Mouse (Mus musculus): ENCODE results near the gene Gm10065. TPM values are rescaled to one million over a fixed set of nuclear protein-coding genes. Genes with fewer than 3 reads are reported as not detected.
"Not testable (repeated sequence)": the region's sequence is repeated elsewhere in the genome, so short reads cannot be mapped to it uniquely, and the experiment has no call there.

The Gm10065 gene
- total RNA-seq (2021), result not detected

DNA sequence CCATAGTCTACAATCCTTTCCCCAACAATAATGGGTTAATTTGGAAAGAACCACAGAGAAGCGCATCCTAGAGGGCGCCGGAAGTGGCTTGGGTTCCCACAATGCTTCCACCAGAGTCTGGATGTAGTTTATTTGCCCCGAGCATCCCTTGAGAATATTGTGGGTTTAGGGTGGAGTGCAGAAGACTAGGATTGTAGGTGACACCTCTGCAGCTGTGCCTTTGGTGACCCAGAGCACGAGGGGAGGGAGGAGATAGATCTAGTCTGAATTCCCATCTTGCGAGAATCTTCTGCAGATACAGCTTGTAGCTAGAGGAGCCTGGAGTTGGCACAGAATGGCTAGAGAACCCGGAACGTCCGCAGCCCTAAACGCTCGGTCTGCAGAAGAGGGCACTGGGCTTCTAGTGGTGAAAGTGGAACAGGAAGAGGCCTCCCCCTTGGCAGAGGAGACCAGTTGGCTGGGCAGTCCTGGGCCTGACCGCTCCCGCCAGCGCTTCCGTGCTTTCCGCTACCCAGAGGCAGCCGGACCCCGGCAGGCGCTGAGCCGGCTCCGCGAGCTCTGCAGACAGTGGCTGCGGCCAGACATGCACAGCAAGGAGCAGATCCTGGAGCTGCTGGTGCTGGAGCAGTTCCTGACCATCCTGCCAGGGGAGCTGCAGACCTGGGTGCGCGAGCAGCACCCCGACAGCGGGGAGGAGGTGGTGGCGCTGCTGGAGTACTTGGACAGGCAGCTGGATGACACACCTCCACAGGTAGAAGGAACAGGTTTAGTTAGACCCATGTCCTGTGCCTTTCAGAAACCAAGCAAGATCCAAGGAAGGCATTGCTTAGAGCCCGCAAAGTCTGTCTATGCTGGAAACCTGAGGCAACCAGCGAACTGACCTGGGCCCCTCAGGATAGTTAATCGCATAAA lies at the start of gene Gm10065, which contains the start of gene Zkscan4:
Gene Gm10065 (minus strand): TSS at position 683 of the 912 bp plus-strand sequence.
Gene Zkscan4 (plus strand): TSS at position 149 of the 912 bp plus-strand sequence.
- peak; percentile 73 to 84 for DNase-seq
- intact Hi-C loops (cut with DNase I), result loop anchor here (2.0 to 5.0 kb wide), 2 partner anchors 24 to 53 kb away; partner anchors contain the start of gene Zkscan8

- peak; percentile 83 to 86 for DNase-seq
- intact Hi-C loops (cut with DNase I), result loop anchor here (2.0 to 5.0 kb wide), 4 partner anchors 25 to 99 kb away; partner anchors contain the start of genes Nkapl and Zkscan8
These were observed 27.0 kb upstream of the Gm10065 start for GRCm38 (mm10) chr13:21506221-21506649.

GRCm38 (mm10) chr13:21502296-21502695 lies 23.1 kb upstream of the Gm10065 start:
- DNase-seq, result no peak
- intact Hi-C loops (cut with DNase I), result no loop called here

DNA sequence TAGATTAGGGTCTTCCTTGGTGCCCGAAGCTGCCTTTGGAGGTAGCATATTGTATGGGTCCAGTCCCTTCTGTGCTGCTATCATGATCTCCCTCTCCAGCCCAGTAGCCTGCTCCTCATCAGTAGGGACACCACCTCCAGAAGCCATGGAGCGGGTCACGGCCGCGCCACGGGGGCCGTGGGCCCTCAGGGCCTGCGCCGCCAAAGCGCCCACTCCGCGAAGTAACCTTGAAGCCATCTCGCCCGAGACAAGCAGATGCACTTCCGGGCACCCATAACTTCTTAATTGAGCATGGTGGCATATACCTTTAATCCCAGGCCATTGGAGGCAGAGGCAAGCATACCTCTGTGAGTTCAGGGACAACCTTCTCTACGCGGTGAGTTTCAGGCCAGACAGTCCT lies 21.9 kb upstream of the Gm10065 start, which contains the start of gene Gm11273:
Gene Gm11273 (minus strand): TSS at position 237 of the 400 bp plus-strand sequence.
- DNase-seq; intact Hi-C loops (cut with DNase I): not testable (repeated sequence)

- DNase-seq, result no peak
- intact Hi-C loops (cut with DNase I), result no loop called here
These were observed 15.8 kb upstream of the Gm10065 start, which contains the start of gene AK157302 for GRCm38 (mm10) chr13:21495080-21495479. Gene AK157302, plus strand, starts transcription at chr13:21495223.

DNA sequence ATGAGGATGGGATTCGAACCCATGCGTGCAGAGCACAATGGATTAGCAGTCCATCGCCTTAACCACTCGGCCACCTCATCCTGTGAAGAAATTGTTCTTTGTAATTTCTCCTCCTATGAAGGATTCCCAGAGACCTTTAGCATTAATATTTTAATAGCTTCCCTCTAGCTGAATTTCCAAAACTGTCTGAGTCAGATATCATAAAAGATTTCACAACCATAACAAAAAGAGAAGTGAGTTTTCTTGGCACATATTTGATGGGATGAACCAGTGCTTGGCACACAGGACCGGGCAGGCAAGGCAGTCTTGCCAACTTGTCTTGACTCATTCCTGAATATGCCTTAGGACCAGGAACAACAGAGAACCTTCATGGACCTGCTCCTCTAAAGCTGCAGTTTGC lies 13.6 kb upstream of the Gm10065 start:
- no peak for DNase-seq
- intact Hi-C loops (cut with DNase I), result no loop called here

- DNase-seq, result no peak
- intact Hi-C loops (cut with DNase I), result no loop called here
These were observed 7.6 kb upstream of the Gm10065 start for GRCm38 (mm10) chr13:21486881-21487280.

DNA sequence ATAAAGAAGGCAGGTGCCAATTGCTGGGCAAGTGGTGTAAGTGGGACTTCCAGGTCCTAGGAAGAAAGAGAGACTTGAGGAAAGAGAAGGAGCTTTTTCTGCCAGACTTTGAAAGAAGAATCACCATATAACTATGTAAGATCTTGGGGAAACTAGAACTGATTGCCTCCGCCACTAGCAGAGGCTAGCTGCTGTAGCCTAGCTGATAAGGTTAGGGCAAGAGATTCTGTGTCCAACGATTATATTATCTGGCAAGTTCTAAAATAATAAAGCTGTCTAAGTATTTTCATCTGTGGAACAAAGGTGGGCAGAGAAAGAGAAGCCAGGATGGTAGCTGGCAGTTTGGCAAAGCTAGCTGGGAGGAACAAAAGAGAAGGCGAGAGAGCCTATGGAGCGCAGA lies 6.8 kb downstream of the Gm10065 start:
- DNase-seq, result no peak
- intact Hi-C loops (cut with DNase I), result no loop called here

DNA sequence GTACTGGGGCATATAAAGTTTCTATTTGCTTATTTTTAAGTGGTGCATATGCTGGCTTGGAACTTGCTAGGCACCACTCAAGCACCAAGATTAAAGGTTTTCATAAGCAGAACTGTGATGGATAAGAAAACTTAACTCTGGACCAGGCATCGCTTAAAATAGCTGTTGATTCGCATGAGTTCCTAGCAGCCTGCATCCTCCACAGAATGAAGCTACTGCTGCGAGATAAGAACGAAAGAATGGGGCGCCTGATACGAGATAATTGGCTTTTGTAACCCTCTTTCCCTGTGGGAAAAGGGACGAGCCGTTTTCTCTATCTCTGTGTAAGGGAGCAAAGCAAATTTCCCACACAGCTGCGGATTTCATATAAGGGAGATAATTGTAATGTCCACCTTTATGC lies 10.1 kb downstream of the Gm10065 start:
- intact Hi-C loops (cut with DNase I), result loop anchor here (5.0 kb wide), 1 partner anchor 38 kb away; no protein-coding TSS in a partner anchor
- no peak for DNase-seq

DNA sequence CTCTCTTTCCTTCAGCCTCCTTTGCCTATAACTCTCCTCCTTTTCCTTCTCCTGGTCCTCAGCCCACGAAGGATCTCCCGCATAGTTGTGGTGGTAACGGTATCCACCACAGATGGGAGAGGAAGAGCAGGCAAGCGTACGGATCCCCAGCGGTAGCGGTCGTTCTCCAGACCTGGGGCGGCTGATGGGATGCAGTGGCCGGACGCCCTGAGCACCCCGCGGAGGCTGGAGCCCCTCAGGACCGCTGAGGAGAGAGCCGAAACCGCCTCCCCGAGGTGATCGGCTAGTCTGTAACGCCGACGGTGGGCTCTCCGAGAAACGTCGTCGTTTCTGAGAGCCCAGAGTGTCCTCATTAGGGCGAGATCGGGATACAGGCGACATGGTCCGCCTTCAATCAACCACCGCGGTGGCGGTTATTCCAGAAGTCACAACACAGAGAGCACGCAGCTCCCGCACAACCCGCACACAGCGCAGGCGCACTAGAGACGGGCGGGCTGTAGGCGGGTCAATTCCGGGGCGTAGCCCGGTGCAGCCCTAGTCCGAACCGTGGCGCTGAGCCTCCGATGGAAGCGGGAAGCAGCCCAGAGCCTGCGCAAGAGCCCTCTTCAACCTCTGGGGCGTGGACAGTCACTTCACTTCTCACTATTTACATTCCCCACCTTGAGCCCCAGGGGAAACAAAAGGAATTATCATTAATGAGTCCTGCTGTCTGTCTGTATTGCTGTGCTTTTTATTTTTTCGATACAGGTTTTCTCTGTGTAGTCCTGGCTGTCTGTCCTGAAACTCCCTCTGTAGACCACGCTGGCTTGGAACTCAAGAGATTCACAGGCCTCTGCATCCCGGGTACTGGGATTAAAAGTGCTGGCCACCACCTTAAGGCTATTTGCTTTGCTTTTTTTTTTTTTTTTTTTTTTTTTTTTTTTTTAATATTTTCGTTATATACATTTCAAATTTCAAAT lies 10.9 kb downstream of the Gm10065 start, which contains the start of gene Nkapl:
Gene Nkapl (minus strand): TSS at position 449 of the 959 bp plus-strand sequence.
- DNase-seq, result peak; percentile 84 to 86
- intact Hi-C loops (cut with DNase I), result loop anchor here (5.0 kb wide), 1 partner anchor 39 kb away; no protein-coding TSS in a partner anchor

DNA sequence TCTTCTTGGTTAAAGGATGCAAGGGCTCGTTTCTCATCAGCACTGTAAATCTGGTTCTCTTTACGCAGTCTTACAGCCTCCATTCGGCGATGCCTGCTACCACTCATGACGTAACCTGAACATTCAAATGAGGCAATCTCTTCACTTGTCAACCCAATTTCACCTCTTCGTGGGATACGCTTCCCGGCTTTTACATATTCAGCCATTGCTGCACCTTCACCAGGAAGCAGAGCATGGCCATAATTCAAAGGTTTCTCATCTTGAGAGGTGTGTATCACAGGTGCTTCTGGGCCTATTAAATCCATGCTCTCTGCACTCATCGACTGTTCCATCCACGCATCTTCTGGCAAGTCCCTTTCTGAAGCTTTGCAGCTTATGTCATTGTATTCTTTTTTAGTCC lies 11.9 kb downstream of the Gm10065 start:
- DNase-seq, result no peak
- intact Hi-C loops (cut with DNase I), result loop anchor here (5.0 kb wide), 1 partner anchor 40 kb away; no protein-coding TSS in a partner anchor

- intact Hi-C loops (cut with DNase I); DNase-seq: not testable (repeated sequence)
These were observed 16.7 kb downstream of the Gm10065 start for GRCm38 (mm10) chr13:21462516-21462915.

GRCm38 (mm10) chr13:21456347-21456746 lies 22.9 kb downstream of the Gm10065 start:
- no peak for DNase-seq
- intact Hi-C loops (cut with DNase I), result no loop called here

DNA sequence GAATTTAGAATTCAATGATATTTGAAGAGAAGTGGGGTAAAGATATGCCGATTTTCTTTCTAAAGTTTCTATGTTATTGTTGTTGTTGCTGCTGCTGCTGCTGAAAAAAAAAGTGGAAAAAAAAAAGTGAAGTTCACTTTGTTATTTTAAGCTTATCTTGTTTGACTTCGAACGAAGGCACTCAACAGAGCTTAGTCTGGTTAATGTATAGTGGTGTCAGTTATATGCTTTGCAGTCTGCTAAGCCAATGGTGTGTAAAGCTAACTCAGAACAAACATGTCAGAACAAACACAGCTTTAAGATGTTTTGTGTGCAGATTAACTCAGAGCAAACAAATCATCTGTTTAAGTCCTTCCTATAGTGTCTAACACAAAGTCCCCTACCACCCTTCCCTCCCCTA lies 25.1 kb downstream of the Gm10065 start:
- intact Hi-C loops (cut with DNase I), result loop anchor here (2.0 to 5.0 kb wide), 2 partner anchors 25 to 92 kb away; partner anchors contain the start of genes Gm10065, Zkscan4 and Zscan12
- DNase-seq, result no peak

- intact Hi-C loops (cut with DNase I), result loop anchor here (2.0 to 5.0 kb wide), 2 partner anchors 51 to 91 kb away; partner anchors contain the start of genes Zkscan3 and Zscan12
- DNase-seq, result peak; percentile 89 to 93
These were observed 25.8 kb downstream of the Gm10065 start, which contains the start of gene Zscan26 for GRCm38 (mm10) chr13:21453449-21453848. Gene Zscan26, minus strand, starts transcription at chr13:21453730.

DNA sequence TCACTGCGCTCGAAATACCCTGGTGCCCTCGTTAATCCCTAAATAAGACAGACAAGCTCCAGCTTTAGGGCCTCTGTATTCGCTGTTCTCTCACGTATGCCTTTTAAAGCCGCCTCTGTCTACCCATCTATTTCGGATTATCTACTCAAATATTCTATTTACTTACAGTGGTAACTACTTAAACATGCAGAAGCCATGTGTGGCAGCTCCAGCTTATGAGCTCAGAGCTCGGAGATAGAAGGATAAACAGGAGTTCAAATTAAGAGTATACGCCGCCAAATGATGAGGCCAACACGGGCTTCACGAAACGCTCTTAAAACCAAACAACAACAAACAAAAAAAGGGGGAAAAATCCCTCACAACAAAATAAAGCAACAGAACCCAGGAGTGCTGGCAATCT lies 26.2 kb downstream of the Gm10065 start:
- intact Hi-C loops (cut with DNase I), result loop anchor here (2.0 to 5.0 kb wide), 2 partner anchors 50 to 91 kb away; partner anchors contain the start of genes Zkscan3 and Zscan12
- no peak for DNase-seq

- intact Hi-C loops (cut with DNase I), result no loop called here
- DNase-seq, result no peak
These were observed 31.2 kb downstream of the Gm10065 start for GRCm38 (mm10) chr13:21447856-21448614.

- DNase-seq, result no peak
These were observed 32.4 kb downstream of the Gm10065 start for GRCm38 (mm10) chr13:21446796-21447195.

GRCm38 (mm10) chr13:21441207-21441572 lies 38.1 kb downstream of the Gm10065 start:
- intact Hi-C loops (cut with DNase I), result no loop called here
- no peak for DNase-seq

More at GRCm38 (mm10) chr13:21446796-21447195, 32.4 kb downstream of the Gm10065 start:
- intact Hi-C loops (cut with DNase I), result no loop called here
